Mouse (Mus musculus): ENCODE data around the gene Clca1. TPM values are rescaled to one million over a fixed set of nuclear protein-coding genes. Genes with fewer than 3 reads are reported as not detected.

The Clca1 gene
- polyA plus RNA-seq (2015; fragmentation: Illumina TruSeq; extraction: RNeasy Lipid Tissue Mini Kit (QIAGEN cat#74804); ENCODE audit: low read depth, low replicate concordance): not detected

DNA sequence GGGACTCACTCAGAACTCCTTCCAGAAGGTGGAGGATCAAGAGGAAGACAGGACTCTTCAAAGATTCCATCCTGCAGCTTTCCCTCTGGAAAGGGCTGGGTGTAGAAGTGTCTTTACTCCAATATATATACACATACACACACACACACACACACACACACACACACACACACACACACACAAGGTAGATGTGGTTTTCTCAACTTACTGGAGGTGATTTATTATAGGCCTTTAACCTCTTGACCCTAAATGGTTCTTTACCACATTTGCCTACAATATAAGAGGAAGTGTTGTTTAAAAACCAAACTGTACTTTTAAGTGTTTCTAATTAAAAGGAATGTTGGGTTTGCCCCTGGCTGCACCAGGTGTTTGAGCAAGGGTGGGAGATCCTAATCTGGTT lies at the start of gene Clca1:
TSS of gene Clca1 (minus strand) at position 101 of the 400 bp plus-strand sequence.

DNA sequence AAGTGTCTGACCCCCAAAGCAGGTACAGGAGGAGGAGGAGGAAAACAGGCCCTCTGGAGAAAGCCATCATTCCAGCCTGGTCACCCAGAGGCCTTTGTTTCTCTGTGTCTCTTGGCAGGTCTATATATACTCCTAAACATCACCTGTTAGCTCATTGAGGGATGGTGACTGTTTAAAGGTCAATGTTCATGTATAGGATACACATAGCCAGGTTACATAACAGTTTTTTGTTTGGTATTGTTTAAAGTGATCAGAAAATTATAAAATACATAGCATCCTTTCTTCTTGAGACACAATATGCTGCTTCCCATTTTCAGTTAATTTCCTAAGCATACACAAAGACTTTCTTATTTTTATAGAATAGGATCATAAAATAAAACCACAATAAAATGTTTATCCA lies 57.6 kb downstream of the Clca1 start, which contains the start of gene Clca4a:
TSS of gene Clca4a (minus strand) at position 101 of the 400 bp plus-strand sequence.

Other genes starting within 250 kb of the Clca1 start
- gene Clca3a2, start 213.3 kb downstream of the Clca1 start, polyA plus RNA-seq (2015; fragmentation: Illumina TruSeq; extraction: RNeasy Lipid Tissue Mini Kit (QIAGEN cat#74804); ENCODE audit: low read depth, low replicate concordance): not detected
- not detected for gene Clca3b, start 183.4 kb downstream of the Clca1 start, polyA plus RNA-seq (2015; fragmentation: Illumina TruSeq; extraction: RNeasy Lipid Tissue Mini Kit (QIAGEN cat#74804); ENCODE audit: low read depth, low replicate concordance)
- gene Clca4b, start 100.2 kb downstream of the Clca1 start, polyA plus RNA-seq (2015; fragmentation: Illumina TruSeq; extraction: RNeasy Lipid Tissue Mini Kit (QIAGEN cat#74804); ENCODE audit: low read depth, low replicate concordance): not detected
- gene Clca4a, start 57.7 kb downstream of the Clca1 start, polyA plus RNA-seq (2015; fragmentation: Illumina TruSeq; extraction: RNeasy Lipid Tissue Mini Kit (QIAGEN cat#74804); ENCODE audit: low read depth, low replicate concordance): not detected
- not detected for gene Clca2, start 66.7 kb upstream of the Clca1 start, polyA plus RNA-seq (2015; fragmentation: Illumina TruSeq; extraction: RNeasy Lipid Tissue Mini Kit (QIAGEN cat#74804); ENCODE audit: low read depth, low replicate concordance)
- 17.1 TPM for gene Odf2l, start 85.8 kb upstream of the Clca1 start, polyA plus RNA-seq (2015; fragmentation: Illumina TruSeq; extraction: RNeasy Lipid Tissue Mini Kit (QIAGEN cat#74804); ENCODE audit: low read depth, low replicate concordance)

All from brain, adult 10 weeks (tissue).